Mouse (Mus musculus) spleen, postnatal 0 days (tissue): Measurements from ENCODE around the gene Tuba1c. TPM values are rescaled to one million over a fixed set of nuclear protein-coding genes. Genes with fewer than 3 reads are reported as not detected.

ENCODE experiments used
- polyA plus RNA-seq: library from polyadenylated mRNA; unstranded; fragments of >200 nt; fragmentation: Nextera tagmentation; extraction: Ambion mirVana; gene quantifications from 2 replicates; pipeline ENCODE4 v1.2.1, GENCODE M21; 2015

The Tuba1c gene
- 222 and 241 TPM in 2 replicates for polyA plus RNA-seq

GRCm38 (mm10) chr15:99029619-99030584 is at the start of gene Tuba1c:
Tuba1c (plus strand) TSS chr15:99029891.

GRCm38 (mm10) chr15:99055040-99055439 is 25.3 kb downstream of the Tuba1c start, which contains the start of gene Prph:
Prph (plus strand) TSS chr15:99055174.

GRCm38 (mm10) chr15:99074019-99074599 is 44.4 kb downstream of the Tuba1c start, which contains the start of gene Troap:
Troap (plus strand) TSS chr15:99074575.

GRCm38 (mm10) chr15:99087253-99088075 is 57.8 kb downstream of the Tuba1c start, which contains the start of gene C1ql4:
C1ql4 (minus strand) TSS chr15:99087817.

Other genes starting within 250 kb of the Tuba1c start
- gene Wnt1, start 240.0 kb upstream of the Tuba1c start, polyA plus RNA-seq, result not detected in 2 replicates
- 0.02 TPM in 1 of 2 replicates, not detected in the other for gene Ddn, start 220.4 kb upstream of the Tuba1c start, polyA plus RNA-seq
- 98.2 and 100 TPM in 2 replicates for gene Prkag1, start 198.4 kb upstream of the Tuba1c start, polyA plus RNA-seq
- gene Kmt2d, start 158.7 kb upstream of the Tuba1c start, polyA plus RNA-seq, result 8.7 and 9.7 TPM in 2 replicates
- gene Rhebl1, start 135.4 kb upstream of the Tuba1c start, polyA plus RNA-seq, result 7.1 and 7.7 TPM in 2 replicates
- 0.46 and 0.58 TPM in 2 replicates for gene Dhh, start 131.4 kb upstream of the Tuba1c start, polyA plus RNA-seq
- gene Lmbr1l, start 111.7 kb upstream of the Tuba1c start, polyA plus RNA-seq, result 6.4 and 8.6 TPM in 2 replicates
- gene Tuba1b, start 95.3 kb upstream of the Tuba1c start, polyA plus RNA-seq, result 1,054 and 1,116 TPM in 2 replicates
- gene Gm49450, start 76.3 kb upstream of the Tuba1c start, polyA plus RNA-seq, result not detected in 2 replicates
- 97.1 and 109 TPM in 2 replicates for gene Tuba1a, start 76.2 kb upstream of the Tuba1c start, polyA plus RNA-seq
- gene Prph, start 25.3 kb downstream of the Tuba1c start, polyA plus RNA-seq, result 1.5 and 1.8 TPM in 2 replicates
- 18.9 and 20.9 TPM in 2 replicates for gene Troap, start 44.7 kb downstream of the Tuba1c start, polyA plus RNA-seq
- not detected in 2 replicates for gene C1ql4, start 57.9 kb downstream of the Tuba1c start, polyA plus RNA-seq
- not detected in 2 replicates for gene Dnajc22, start 63.3 kb downstream of the Tuba1c start, polyA plus RNA-seq
- 6.1 and 6.6 TPM in 2 replicates for gene Spats2, start 96.0 kb downstream of the Tuba1c start, polyA plus RNA-seq
- 0.50 and 0.59 TPM in 2 replicates for gene Kcnh3, start 195.0 kb downstream of the Tuba1c start, polyA plus RNA-seq
- gene Mcrs1, start 222.1 kb downstream of the Tuba1c start, polyA plus RNA-seq, result 66.4 and 69.8 TPM in 2 replicates